In genomic region chr13:21718381-21719080, GRCm38 (mm10) we compare ENCODE assay signal across 8 mouse cellular contexts. TPM values are rescaled to one million over a fixed set of nuclear protein-coding genes. Genes with fewer than 3 reads are reported as not detected.
DNase-seq lines count a peak whose midpoint lies in the region; ATAC-seq and TF ChIP-seq lines count a peak whose summit lies in the region.

No protein-coding gene starts in this region.

- ATAC-seq in megakaryocyte, adult 5-6 weeks (ENCODE audit: poor library complexity, severe bottlenecking) = no peak
- no peak for ATAC-seq in embryonic facial prominence, embryonic 12.5 days (ENCODE audit: insufficient number of reproducible peaks, insufficient read depth, low FRiP score, low TSS enrichment)

- no peaks in the 10 kb centered on the region for H3K27me3 ChIP-seq in megakaryocyte, embryonic 14.5 days (replicated peaks)
- no peaks in the 10 kb centered on the region for H3K27me3 ChIP-seq in embryonic facial prominence, embryonic 12.5 days
- H3K27me3 ChIP-seq in limb, embryonic 10.5 days (ENCODE audit: low read depth, poor library complexity, severe bottlenecking) = no peaks in the 10 kb centered on the region
- H3K27me3 ChIP-seq in small intestine, adult 2 months (ENCODE audit: control insufficient read depth, insufficient read depth, low read length) = no peaks in the 10 kb centered on the region

- peak; percentile 37 for DNase-seq in limb, embryonic 10.5 days (ENCODE audit: low spot score)
- DNase-seq in urinary bladder, postnatal 25 days (ENCODE audit: low spot score) = no peak
- DNase-seq in kidney, postnatal 14 days = no peak
- no peak for DNase-seq in left cerebral cortex, adult 11 months (ENCODE audit: low spot score)

- peak overlapping the region; percentile 72 for H3K9ac ChIP-seq in embryonic facial prominence, embryonic 12.5 days

- peak overlapping the region; percentile 64 for H3K4me2 ChIP-seq in embryonic facial prominence, embryonic 12.5 days (replicated peaks)

- TF ChIP-seq POLR2A in small intestine, adult 2 months (IDR thresholded peaks at IDR 0.05; ENCODE audit: low read depth, low read length) = no peak

- H3K4me3 ChIP-seq in megakaryocyte, embryonic 14.5 days (replicated peaks) = peak overlapping the region; percentile 82
- peak overlapping the region; percentile 47 for H3K4me3 ChIP-seq in embryonic facial prominence, embryonic 12.5 days
- H3K4me3 ChIP-seq in limb, embryonic 10.5 days = peak overlapping the region; percentile 57
- H3K4me3 ChIP-seq in small intestine, adult 2 months (ENCODE audit: low read depth, low read length) = no peak overlapping the region

- no peaks in the 10 kb centered on the region for H3K36me3 ChIP-seq in megakaryocyte, embryonic 14.5 days (replicated peaks; ENCODE audit: low read length)
- no peaks in the 10 kb centered on the region for H3K36me3 ChIP-seq in embryonic facial prominence, embryonic 12.5 days
- H3K36me3 ChIP-seq in limb, embryonic 10.5 days = no peaks in the 10 kb centered on the region
- no peaks in the 10 kb centered on the region for H3K36me3 ChIP-seq in small intestine, adult 2 months (ENCODE audit: control insufficient read depth, insufficient read depth, low read length)

- peak overlapping the region; percentile 90 for H3K27ac ChIP-seq in embryonic facial prominence, embryonic 12.5 days
- peak overlapping the region; percentile 94 for H3K27ac ChIP-seq in limb, embryonic 10.5 days
- H3K27ac ChIP-seq in small intestine, adult 2 months (ENCODE audit: insufficient read depth, low read depth, low read length) = 0 out of 2 replicates have a peak overlapping the region, but pooled peaks have one; percentile 10

- 50% methylated on average over 4 of the region's 4 CpGs for WGBS in embryonic facial prominence, embryonic 12.5 days
- WGBS in limb, embryonic 10.5 days = 62% methylated on average over 4 of the region's 4 CpGs
- WGBS in small intestine, adult 2 months = 66% methylated on average over 4 of the region's 4 CpGs

- H3K4me1 ChIP-seq in megakaryocyte, embryonic 14.5 days = peaks cover 66% of the 10 kb centered on the region
- H3K4me1 ChIP-seq in embryonic facial prominence, embryonic 12.5 days = peaks cover 32% of the 10 kb centered on the region
- peaks cover 32% of the 10 kb centered on the region for H3K4me1 ChIP-seq in limb, embryonic 10.5 days
- H3K4me1 ChIP-seq in small intestine, adult 2 months (ENCODE audit: control insufficient read depth, insufficient read depth, insufficient read length, low read length) = peaks cover 12% of the 10 kb centered on the region; the same call in 1 of the 2 replicates

- TF ChIP-seq CTCF in small intestine, adult 2 months (IDR thresholded peaks at IDR 0.05; ENCODE audit: extremely low read depth, insufficient read length, insufficient replicate concordance, low read depth, low read length) = no peak

- no peaks in the 10 kb centered on the region for H3K9me3 ChIP-seq in megakaryocyte, embryonic 14.5 days
- H3K9me3 ChIP-seq in embryonic facial prominence, embryonic 12.5 days = no peaks in the 10 kb centered on the region
- no peaks in the 10 kb centered on the region for H3K9me3 ChIP-seq in limb, embryonic 10.5 days (replicated peaks)

RNA-seq across cellular contexts. Expression of gene Hist1h3h, which starts 1.1 kb away (rescaled TPM):
- 72.9 and 147 TPM in 2 replicates for polyA plus RNA-seq in megakaryocyte, embryonic 14.5 days (2012; ENCODE audit: insufficient read depth, low replicate concordance)
- 37.0 and 141 TPM in 2 replicates for total RNA-seq in megakaryocyte, adult 5-6 weeks (2015)
- 82.6 and 194 TPM in 2 replicates for total RNA-seq in megakaryocyte, adult 5-6 weeks (2017)
- polyA plus RNA-seq in embryonic facial prominence, embryonic 12.5 days (2016; fragmentation: Nextera tagmentation; extraction: Ambion mirVana) = 17.9 and 30.8 TPM in 2 replicates
- polyA plus RNA-seq in limb, embryonic 10.5 days (2016; fragmentation: Nextera tagmentation; extraction: Ambion mirVana) = 8.0 and 10.2 TPM in 2 replicates
- polyA plus RNA-seq in small intestine, adult 2 months (2012; rRNA removed) = 79.4 and 100 TPM in 2 replicates

RNA-seq across cellular contexts. Expression of gene Hist1h2ai, which starts 2.3 kb away (rescaled TPM):
- 46.8 and 88.4 TPM in 2 replicates for polyA plus RNA-seq in megakaryocyte, embryonic 14.5 days (2012; ENCODE audit: insufficient read depth, low replicate concordance)
- 5.0 and 7.6 TPM in 2 replicates for total RNA-seq in megakaryocyte, adult 5-6 weeks (2015)
- total RNA-seq in megakaryocyte, adult 5-6 weeks (2017) = 3,924 and 4,338 TPM in 2 replicates
- 41.3 and 50.1 TPM in 2 replicates for polyA plus RNA-seq in embryonic facial prominence, embryonic 12.5 days (2016; fragmentation: Nextera tagmentation; extraction: Ambion mirVana)
- polyA plus RNA-seq in limb, embryonic 10.5 days (2016; fragmentation: Nextera tagmentation; extraction: Ambion mirVana) = 19.5 and 28.4 TPM in 2 replicates
- 66.1 and 104 TPM in 2 replicates for polyA plus RNA-seq in small intestine, adult 2 months (2012; rRNA removed)

RNA-seq across cellular contexts. Expression of gene Hist1h2bl, which starts 2.6 kb away (rescaled TPM):
- 3.6 TPM in 1 of 2 replicates, not detected in the other for polyA plus RNA-seq in megakaryocyte, embryonic 14.5 days (2012; ENCODE audit: insufficient read depth, low replicate concordance)
- total RNA-seq in megakaryocyte, adult 5-6 weeks (2015) = 262 and 280 TPM in 2 replicates
- 409 and 426 TPM in 2 replicates for total RNA-seq in megakaryocyte, adult 5-6 weeks (2017)
- polyA plus RNA-seq in embryonic facial prominence, embryonic 12.5 days (2016; fragmentation: Nextera tagmentation; extraction: Ambion mirVana) = 3.1 and 3.6 TPM in 2 replicates
- polyA plus RNA-seq in limb, embryonic 10.5 days (2016; fragmentation: Nextera tagmentation; extraction: Ambion mirVana) = 1.7 and 2.0 TPM in 2 replicates
- polyA plus RNA-seq in small intestine, adult 2 months (2012; rRNA removed) = 10.7 and 15.7 TPM in 2 replicates

RNA-seq across cellular contexts. Expression of gene Hist1h2bm, which starts 3.3 kb away (rescaled TPM):
- 7.3 TPM in 1 of 2 replicates, not detected in the other for polyA plus RNA-seq in megakaryocyte, embryonic 14.5 days (2012; ENCODE audit: insufficient read depth, low replicate concordance)
- 139 and 162 TPM in 2 replicates for total RNA-seq in megakaryocyte, adult 5-6 weeks (2015)
- 615 and 635 TPM in 2 replicates for total RNA-seq in megakaryocyte, adult 5-6 weeks (2017)
- polyA plus RNA-seq in embryonic facial prominence, embryonic 12.5 days (2016; fragmentation: Nextera tagmentation; extraction: Ambion mirVana) = 8.3 and 8.9 TPM in 2 replicates
- polyA plus RNA-seq in limb, embryonic 10.5 days (2016; fragmentation: Nextera tagmentation; extraction: Ambion mirVana) = 6.8 and 7.9 TPM in 2 replicates
- 4.7 and 7.1 TPM in 2 replicates for polyA plus RNA-seq in small intestine, adult 2 months (2012; rRNA removed)

RNA-seq across cellular contexts. Expression of gene Hist1h4j, which starts 16.3 kb away (rescaled TPM):
- polyA plus RNA-seq in megakaryocyte, embryonic 14.5 days (2012; ENCODE audit: insufficient read depth, low replicate concordance) = 5.0 and 5.5 TPM in 2 replicates
- 5.8 and 10.7 TPM in 2 replicates for total RNA-seq in megakaryocyte, adult 5-6 weeks (2015)
- 595 and 644 TPM in 2 replicates for total RNA-seq in megakaryocyte, adult 5-6 weeks (2017)
- 1.6 and 1.9 TPM in 2 replicates for polyA plus RNA-seq in embryonic facial prominence, embryonic 12.5 days (2016; fragmentation: Nextera tagmentation; extraction: Ambion mirVana)
- 0.92 and 1.6 TPM in 2 replicates for polyA plus RNA-seq in limb, embryonic 10.5 days (2016; fragmentation: Nextera tagmentation; extraction: Ambion mirVana)
- 6.4 and 6.5 TPM in 2 replicates for polyA plus RNA-seq in small intestine, adult 2 months (2012; rRNA removed)

Comparison
In these comparisons a context has a peak if more than half of its experiments do, and no peak if none do; other contexts are left out.
1. H3K27ac ChIP-seq: peak in every context shown above with its lines; median percentile 94 in limb, embryonic 10.5 days; 90 in embryonic facial prominence, embryonic 12.5 days; 10 in small intestine, adult 2 months.